Mouse (Mus musculus): ENCODE measurements at regions not wholly inside any gene's neighbourhood (a gene's known extent, or its start where the extent isn't known, plus 50 kb on each side); places are given as distances from the start of the nearest gene placed in this dataset.
A peak's percentile ranks its signal among the peaks of the same experiment; 100 is the strongest.

- no peak for DNase-seq (ENCODE audit: low read depth, low spot score)
Measured at GRCm38 (mm10) chr6:98613030-98613429, 270.5 kb upstream of the Gm765 start.

- DNase-seq (ENCODE audit: low read depth, low spot score) = no peak
Measured at GRCm38 (mm10) chr6:98609133-98609532, 266.6 kb upstream of the Gm765 start.

GRCm38 (mm10) chr6:98606680-98607079 is 264.1 kb upstream of the Gm765 start:
- DNase-seq (ENCODE audit: low read depth, low spot score) = no peak

DNA sequence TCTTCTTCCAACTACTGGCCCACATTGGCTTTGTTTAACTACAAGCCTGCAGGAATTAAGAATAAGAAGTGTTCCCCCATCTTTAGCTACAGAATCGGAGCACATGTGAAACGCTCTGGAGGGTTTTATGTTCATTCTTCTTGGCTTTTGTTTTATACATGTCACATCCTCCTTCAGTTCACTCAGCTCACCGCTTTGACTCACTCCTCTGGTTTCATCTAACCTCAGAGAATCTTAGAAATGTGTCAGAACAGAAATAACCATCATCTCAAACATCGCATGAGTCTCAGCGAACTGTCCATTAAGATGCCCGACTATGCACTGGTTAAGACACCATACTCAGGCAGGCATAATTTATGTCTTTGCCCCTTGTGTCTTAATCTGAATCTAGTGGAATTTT is 255.1 kb upstream of the Gm765 start:
- no peak for DNase-seq (ENCODE audit: low read depth, low spot score)

DNA sequence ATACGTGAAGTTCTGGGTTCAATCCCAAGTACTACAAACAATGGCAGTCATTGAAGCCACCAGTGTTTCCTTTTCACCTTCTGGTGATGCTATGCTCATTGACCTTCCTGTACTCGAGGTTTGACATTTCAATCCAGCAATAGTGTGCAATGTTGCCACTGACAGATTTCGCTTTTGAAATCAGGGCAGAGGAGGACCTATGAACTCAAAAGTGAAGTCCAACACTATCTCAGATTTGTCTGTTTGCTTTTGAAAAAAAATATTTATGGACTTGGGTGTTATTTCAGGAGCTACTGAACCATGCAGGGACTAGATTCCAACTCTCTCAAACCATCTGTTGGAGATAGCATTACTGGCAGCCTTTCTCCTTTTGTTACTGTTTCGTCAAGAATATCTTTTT is 248.4 kb upstream of the Gm765 start:
- no peak for DNase-seq (ENCODE audit: low read depth, low spot score)

GRCm38 (mm10) chr6:98588979-98589378 is 246.4 kb upstream of the Gm765 start:
- no peak for DNase-seq (ENCODE audit: low read depth, low spot score)

DNA sequence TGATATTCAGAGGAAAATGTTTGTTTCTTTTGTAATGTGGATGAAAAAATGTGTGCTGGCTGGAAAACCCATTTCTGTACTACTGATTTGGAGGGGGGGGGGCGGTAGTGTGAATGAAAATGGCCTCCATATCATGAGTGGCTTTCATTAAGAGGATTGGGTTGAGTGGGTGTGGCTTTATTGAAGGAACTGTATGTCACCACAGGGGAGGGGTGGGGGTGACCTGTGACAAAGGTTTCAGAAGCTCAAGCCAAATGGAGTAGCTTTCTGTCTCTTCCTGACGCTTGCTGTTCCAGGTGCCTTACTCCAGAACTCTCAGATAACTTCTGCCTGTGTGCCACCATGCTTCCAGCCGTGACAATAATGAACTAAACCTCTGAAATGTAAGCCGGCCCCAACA is 242.0 kb upstream of the Gm765 start:
- no peak for DNase-seq (ENCODE audit: low read depth, low spot score)

- no peak for DNase-seq (ENCODE audit: low read depth, low spot score)
Measured at GRCm38 (mm10) chr6:98582826-98583225, 240.3 kb upstream of the Gm765 start.

- DNase-seq (ENCODE audit: low read depth, low spot score) = no peak
Measured at GRCm38 (mm10) chr6:98575227-98575626, 232.7 kb upstream of the Gm765 start.

GRCm38 (mm10) chr6:98555702-98556101 is 213.1 kb upstream of the Gm765 start:
- no peak for DNase-seq (ENCODE audit: low read depth, low spot score)

- no peak for DNase-seq (ENCODE audit: low read depth, low spot score)
Measured at GRCm38 (mm10) chr6:98553922-98554321, 211.4 kb upstream of the Gm765 start.

DNA sequence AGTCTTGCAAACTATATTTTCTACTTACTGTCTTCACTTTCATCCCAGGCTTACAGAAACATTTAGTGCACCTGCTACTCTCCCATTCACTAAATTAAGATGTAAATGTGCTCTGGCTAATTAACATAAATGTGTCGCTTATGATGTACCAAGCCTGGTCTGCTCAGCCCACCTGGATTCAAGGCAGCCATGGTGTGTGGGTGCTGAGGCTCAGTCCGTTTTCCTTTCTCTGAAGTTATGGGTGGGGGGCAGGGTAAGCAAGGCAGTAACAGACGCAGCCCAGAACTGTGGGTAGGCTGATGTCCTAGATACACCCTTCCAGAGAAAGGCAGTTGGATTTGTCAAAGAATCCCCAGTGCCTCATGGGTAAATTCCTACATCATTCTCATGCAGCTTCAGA is 209.2 kb upstream of the Gm765 start:
- DNase-seq (ENCODE audit: low read depth, low spot score) = no peak

- DNase-seq (ENCODE audit: low read depth, low spot score) = no peak
Measured at GRCm38 (mm10) chr6:98526882-98527440, 184.4 kb upstream of the Gm765 start.

- DNase-seq (ENCODE audit: low read depth, low spot score) = peak; percentile 21
Measured at GRCm38 (mm10) chr6:98525286-98525685, 182.7 kb upstream of the Gm765 start.

DNA sequence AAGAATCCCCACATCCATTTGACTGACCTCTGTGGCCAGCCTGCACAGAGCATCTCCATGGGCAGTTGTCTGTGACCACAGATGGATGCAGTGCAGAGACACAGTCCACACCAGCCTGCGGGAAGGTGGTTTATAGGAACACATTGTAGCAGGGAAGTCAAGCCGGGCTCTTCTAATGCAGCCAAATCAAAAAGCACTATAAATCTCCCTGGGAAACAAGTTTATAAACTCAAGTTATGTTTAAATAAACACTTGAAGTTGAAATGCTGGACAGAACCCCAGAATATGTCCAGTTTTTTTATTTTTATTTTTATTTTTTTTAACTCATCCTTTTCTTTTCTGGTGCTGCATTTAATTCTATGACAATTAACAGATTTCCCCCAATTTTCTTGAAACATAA is 182.1 kb upstream of the Gm765 start:
- no peak for DNase-seq (ENCODE audit: low read depth, low spot score)

DNA sequence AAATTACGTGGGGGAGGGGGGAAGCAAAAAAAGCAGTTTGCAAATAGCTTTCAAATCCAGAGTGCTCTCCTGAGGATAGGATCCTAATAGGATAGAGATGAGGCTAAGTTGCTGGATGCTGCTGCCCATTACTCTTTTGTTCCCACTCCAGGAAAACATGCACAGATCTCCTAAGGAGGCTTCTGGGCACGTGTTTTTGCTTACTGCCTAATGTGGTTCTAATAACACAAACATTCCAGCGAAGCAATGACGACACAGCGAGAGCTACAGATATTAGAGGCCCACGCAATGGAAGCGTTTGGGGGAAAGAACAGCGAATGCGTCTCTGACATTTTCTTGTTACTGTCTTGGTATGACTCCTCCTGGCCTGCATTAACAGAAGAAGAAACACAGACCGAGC is 179.0 kb upstream of the Gm765 start:
- no peak for DNase-seq (ENCODE audit: low read depth, low spot score)

DNA sequence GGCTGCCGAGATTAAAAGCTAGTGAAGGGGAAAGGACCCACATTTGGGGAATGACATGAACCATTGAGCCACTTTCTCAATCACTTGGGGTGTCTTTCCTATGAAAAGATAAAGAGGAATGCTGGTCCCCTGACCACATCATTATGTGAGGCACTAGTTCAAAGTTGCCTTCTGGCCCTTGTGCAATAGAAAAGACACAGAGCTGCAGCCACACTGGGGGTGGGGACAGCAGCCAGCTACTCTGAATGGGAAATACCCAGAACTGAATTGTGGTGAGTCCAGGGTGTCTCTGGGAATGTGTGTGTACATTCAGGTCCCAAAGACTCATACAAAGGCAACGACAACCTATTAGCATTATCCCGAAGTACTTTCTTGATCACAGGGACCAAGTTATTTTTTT is 172.3 kb upstream of the Gm765 start:
- no peak for DNase-seq (ENCODE audit: low read depth, low spot score)

DNA sequence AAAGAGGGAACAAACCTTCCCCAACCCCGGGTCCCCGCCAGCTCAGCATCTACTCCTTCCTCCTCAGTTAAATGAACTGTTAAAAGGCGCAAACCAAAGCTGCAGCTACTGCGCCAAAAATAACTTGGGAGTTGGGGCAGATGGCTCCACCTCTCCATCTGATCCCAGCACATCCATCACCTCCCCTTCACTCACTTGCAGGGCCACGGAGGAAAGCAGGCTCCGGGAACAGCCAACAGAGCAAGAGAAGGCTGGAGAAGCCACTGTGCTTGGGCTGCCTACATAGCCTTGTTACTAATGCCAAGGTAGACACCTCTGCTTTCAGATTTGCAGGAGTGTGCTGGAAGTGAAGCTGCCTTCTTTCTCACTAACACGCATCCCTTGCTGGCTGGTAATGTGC is 171.8 kb upstream of the Gm765 start:
- DNase-seq (ENCODE audit: low read depth, low spot score) = no peak

DNA sequence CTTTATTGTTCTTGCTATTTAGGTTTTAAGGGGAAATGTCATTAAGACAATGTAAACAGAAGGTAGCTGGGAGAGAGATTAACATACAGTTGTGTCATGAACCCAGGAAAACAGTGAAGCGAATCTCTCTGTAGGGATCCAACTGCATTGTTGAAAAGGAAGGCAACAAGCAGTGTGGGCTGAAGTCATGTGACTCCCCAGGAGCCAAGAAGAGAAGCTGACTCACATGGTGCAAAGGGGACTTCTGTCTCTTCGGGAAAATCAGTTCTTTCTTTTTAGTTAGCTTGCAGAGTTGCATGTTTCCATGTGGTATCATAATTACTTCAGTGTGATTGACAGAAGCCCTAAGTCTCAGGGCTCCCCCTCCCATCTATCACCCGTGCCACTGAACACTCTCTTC is 170.7 kb upstream of the Gm765 start:
- DNase-seq (ENCODE audit: low read depth, low spot score) = peak; percentile 3

- DNase-seq (ENCODE audit: low read depth, low spot score) = no peak
Measured at GRCm38 (mm10) chr6:98502726-98503125, 160.2 kb upstream of the Gm765 start.

DNA sequence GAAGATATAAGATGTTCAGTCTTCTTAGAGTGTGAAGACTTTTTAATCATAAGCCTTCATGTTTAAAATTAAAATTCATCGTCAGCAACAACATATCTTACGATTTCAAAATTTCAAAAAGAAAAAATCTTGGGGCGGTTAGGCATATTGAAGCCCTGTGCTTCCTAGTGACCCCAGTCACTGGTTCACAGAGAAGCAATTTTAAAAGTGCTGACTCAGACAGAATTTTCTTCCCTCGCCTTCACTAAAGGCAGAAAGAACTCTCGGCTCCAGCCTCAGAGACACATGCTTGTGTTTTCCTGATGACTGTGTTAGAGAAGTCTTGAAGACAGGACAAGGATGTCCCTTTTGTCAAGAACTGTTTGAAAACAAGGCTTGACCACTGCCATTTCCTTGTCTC is 157.2 kb upstream of the Gm765 start:
- DNase-seq (ENCODE audit: low read depth, low spot score) = no peak

GRCm38 (mm10) chr6:98486626-98487025 is 144.1 kb upstream of the Gm765 start:
- DNase-seq (ENCODE audit: low read depth, low spot score) = no peak

- DNase-seq (ENCODE audit: low read depth, low spot score) = no peak
Measured at GRCm38 (mm10) chr6:98483319-98484123, 141.0 kb upstream of the Gm765 start.

GRCm38 (mm10) chr6:98482319-98482718 is 139.8 kb upstream of the Gm765 start:
- DNase-seq (ENCODE audit: low read depth, low spot score) = no peak

All from skeletal muscle tissue, adult 2 months (tissue).